Mouse (Mus musculus) stomach, embryonic 16.5 days (tissue): ENCODE measurements around the gene Pdhb. TPM values are rescaled to one million over a fixed set of nuclear protein-coding genes. Genes with fewer than 3 reads are reported as not detected.
"Not testable (repeated sequence)": the region's sequence is repeated elsewhere in the genome, so short reads cannot be mapped to it uniquely, and the experiment has no call there.

Source experiments
- ATAC-seq: fragments of 200-750 bp; cut with Nextera tagmentation; 2 replicates; pipeline ENCODE4 v1.8.0; 2017; ENCODE audit warnings: moderate number of reproducible peaks, moderate TSS enrichment; ENCODE audit not compliant: insufficient read depth, low FRiP score
- H3K27ac ChIP-seq: fragments of 300-500 bp; sonication (generic); 2 replicates; pipeline ENCODE4 v1.5.1; 2014; ENCODE audit warnings: low read length
- H3K27me3 ChIP-seq: fragments of 300-500 bp; sonication (generic); 2 replicates; pipeline ENCODE4 v1.6.1; 2014; ENCODE audit warnings: low read length, control low read depth, mixed read lengths; ENCODE audit not compliant: control insufficient read depth, insufficient read depth
- H3K36me3 ChIP-seq: fragments of 300-500 bp; sonication (generic); 2 replicates; pipeline ENCODE4 v1.6.1; 2014; ENCODE audit warnings: low read length; ENCODE audit not compliant: control insufficient read depth, insufficient read depth
- H3K4me1 ChIP-seq: fragments of 300-500 bp; sonication (generic); 2 replicates; pipeline ENCODE4 v1.6.1; 2014; ENCODE audit warnings: low read length, control low read depth, mixed read lengths; ENCODE audit not compliant: control insufficient read depth, insufficient read depth
- H3K4me2 ChIP-seq: fragments of 300-500 bp; sonication (generic); 2 replicates; pipeline ENCODE4 v1.6.1; 2014; ENCODE audit warnings: low read depth, low read length, mixed read lengths
- H3K4me3 ChIP-seq: fragments of 300-500 bp; sonication (generic); replicated peaks from 2 replicates; pipeline ENCODE4 v1.5.1; 2014; ENCODE audit warnings: mild to moderate bottlenecking, low read length
- H3K9ac ChIP-seq: fragments of 300-500 bp; sonication (generic); 2 replicates; pipeline ENCODE4 v1.6.1; 2014; ENCODE audit warnings: low read length
- H3K9me3 ChIP-seq: fragments of 300-500 bp; sonication (generic); replicated peaks from 2 replicates; pipeline ENCODE4 v1.6.1; 2016; ENCODE audit warnings: low read length, control low read depth; ENCODE audit not compliant: control insufficient read depth
- WGBS: fragments of 180-500 bp; shearing (Covaris S2); extraction: QIAGEN DNeasy Blood & Tissue Kit; methylation state at CpG from one replicate; pipeline ENCODE4 v1.1.7; 2014; 5-methylcytosine and 5-hydroxymethylcytosine counted together
- polyA plus RNA-seq: library from polyadenylated mRNA; unstranded; fragments of >200 nt; fragmentation: Nextera tagmentation; extraction: Ambion mirVana; gene quantifications from 2 replicates; pipeline ENCODE4 v1.2.1, GENCODE M21; 2015

The Pdhb gene
- polyA plus RNA-seq, 1 experiment from 2014 or later, result 191 TPM

DNA sequence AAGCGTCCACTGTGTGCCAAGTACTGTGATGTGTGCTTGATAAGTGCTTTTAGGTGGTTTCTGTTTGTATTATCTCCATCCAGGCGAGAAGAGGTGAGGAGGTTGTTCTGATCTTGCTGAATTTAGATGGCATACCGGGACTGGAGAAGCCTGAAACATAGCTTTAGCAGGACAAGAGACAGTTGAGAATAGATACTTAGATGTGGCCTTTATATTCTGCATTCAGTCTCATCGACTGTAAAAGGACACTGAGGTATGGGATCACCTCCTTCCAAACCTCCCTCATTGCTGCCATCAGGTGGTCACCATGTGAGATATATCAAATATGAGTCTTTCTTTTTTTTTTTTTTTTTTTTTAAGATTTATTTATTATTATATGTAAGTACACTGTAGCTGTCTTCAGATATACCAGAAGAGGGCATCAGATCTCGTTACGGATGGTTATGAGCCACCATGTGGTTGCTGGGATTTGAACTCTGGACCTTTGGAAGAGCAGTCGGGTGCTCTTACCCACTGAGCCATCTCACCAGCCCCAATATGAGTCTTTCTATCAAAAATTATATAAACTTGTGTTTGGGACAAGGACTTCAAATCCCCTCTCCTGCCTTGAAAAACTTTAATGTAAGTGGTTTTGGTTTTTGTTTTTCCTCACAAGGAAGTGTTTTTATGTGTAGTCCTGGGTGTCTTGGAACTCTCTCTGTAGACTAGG lies 871 bp upstream of the Pdhb start:
- peaks cover 11% of the 10 kb centered on the region for H3K4me1 ChIP-seq
- H3K27ac ChIP-seq, result peak overlapping the region; percentile 85
- H3K9me3 ChIP-seq, ATAC-seq, H3K27me3 ChIP-seq: not testable (repeated sequence)
- 18% methylated on average over 5 of the region's 7 CpGs for WGBS
- H3K36me3 ChIP-seq, result peaks cover 17% of the 10 kb centered on the region
- peak overlapping the region; percentile 97 for H3K4me3 ChIP-seq
- peak overlapping the region; percentile 90 for H3K4me2 ChIP-seq
- H3K9ac ChIP-seq, result peak overlapping the region; percentile 75

DNA sequence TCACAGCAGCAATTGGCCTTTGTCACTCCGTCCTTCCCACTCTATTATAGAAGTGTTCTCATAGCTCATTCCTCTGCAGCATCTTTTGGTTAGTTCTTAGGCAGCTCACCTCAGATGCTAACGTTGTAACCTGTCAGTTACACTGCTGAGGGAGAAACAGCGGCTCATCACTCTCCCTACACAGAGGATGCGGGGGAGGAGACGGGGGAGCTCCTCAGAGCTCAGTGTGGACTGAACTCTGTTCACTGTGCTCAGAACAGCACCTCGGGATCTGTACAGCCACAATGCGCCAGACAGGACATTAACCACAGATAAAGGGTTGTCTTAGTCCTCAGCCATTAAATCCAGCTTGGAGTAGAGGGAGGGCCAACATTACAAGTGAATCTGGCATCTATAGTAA lies 8.4 kb downstream of the Pdhb start:
- H3K9me3 ChIP-seq, result no peaks in the 10 kb centered on the region
- no peaks in the 10 kb centered on the region for H3K27me3 ChIP-seq
- H3K4me3 ChIP-seq, result no peak overlapping the region
- H3K9ac ChIP-seq, result no peak overlapping the region
- H3K4me2 ChIP-seq, result no peak overlapping the region
- WGBS, result 79% methylated on average over 7 of the region's 7 CpGs
- H3K27ac ChIP-seq, result no peak overlapping the region
- H3K36me3 ChIP-seq, result peaks cover 25% of the 10 kb centered on the region
- ATAC-seq, result no peak
- H3K4me1 ChIP-seq, result no peaks in the 10 kb centered on the region

DNA sequence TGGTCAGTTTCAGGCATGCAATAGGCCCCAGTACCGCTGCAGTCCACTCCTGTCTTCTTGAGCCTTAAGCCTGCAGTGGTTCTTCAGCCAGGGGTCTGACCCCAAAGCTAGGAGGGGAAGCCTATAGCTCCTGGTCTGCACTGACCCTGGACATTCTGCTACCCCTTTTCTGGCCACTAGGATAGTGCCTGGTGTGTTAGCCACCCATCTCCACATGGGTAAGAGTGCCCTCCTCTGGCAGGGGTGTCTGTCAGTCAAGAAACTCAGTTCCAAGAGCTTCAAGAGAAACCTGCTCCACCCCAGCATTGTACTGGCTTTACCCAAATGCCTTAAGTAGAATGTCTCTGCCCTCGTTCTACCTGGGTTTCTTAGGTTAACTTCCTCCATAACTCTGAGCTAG lies 11.0 kb downstream of the Pdhb start:
- WGBS, result 81% methylated on average over 2 of the region's 2 CpGs
- H3K27ac ChIP-seq, result no peak overlapping the region
- H3K36me3 ChIP-seq, result peaks cover 11% of the 10 kb centered on the region

DNA sequence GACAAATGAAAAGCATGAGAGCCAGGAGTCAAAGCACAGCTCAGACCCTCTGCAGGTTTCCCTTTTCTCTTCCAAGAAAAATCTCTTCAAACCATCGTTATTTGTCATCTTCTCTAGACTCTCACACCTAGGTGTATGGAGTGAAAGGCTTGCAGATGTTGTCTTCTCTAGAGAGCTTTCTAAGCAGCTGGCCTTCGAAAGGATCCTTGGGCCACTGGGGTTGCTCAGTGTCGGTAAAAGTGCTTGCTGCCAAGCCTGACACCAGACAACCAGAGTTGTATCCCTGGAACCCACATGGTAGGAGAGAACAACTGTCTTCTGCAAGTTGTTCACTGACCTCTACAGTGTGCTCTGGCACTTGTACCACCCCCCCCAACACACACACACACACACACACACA lies 13.7 kb downstream of the Pdhb start:
- no peaks in the 10 kb centered on the region for H3K4me1 ChIP-seq
- no peak overlapping the region for H3K9ac ChIP-seq
- no peak overlapping the region for H3K4me3 ChIP-seq
- H3K36me3 ChIP-seq, result 0 out of 2 replicates have a peak, but pooled peaks cover 3% of the 10 kb centered on the region
- no peaks in the 10 kb centered on the region for H3K9me3 ChIP-seq
- ATAC-seq, result no peak
- H3K4me2 ChIP-seq, result no peak overlapping the region
- WGBS, result 77% methylated on average over 3 of the region's 3 CpGs
- H3K27me3 ChIP-seq, result no peaks in the 10 kb centered on the region
- no peak overlapping the region for H3K27ac ChIP-seq

More for the DNA sequence above, 11.0 kb downstream of the Pdhb start:
- no peaks in the 10 kb centered on the region for H3K4me1 ChIP-seq
- no peak for ATAC-seq
- H3K27me3 ChIP-seq, result no peaks in the 10 kb centered on the region
- H3K4me3 ChIP-seq, result no peak overlapping the region
- H3K4me2 ChIP-seq, result no peak overlapping the region
- H3K9ac ChIP-seq, result no peak overlapping the region
- H3K9me3 ChIP-seq, result no peaks in the 10 kb centered on the region

DNA sequence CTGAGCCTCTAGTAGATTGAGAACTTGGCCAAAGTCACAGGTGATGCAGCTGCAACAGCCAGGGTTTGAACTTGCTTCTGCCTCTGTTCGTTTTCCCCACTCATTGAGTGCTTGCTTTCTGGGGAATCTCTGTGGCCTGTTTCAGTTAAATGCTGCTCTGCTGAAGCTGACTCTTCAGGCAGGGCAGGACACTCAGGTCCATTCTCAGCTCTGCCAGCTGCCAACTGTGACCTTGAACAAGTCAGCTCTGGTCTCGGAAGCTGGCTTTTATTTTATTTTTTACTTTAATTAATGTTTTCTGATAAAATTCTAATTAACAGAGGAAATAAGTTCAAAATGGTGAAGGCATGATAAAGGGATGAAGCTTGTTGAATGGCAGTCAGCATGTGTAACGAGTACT lies 14.1 kb downstream of the Pdhb start:
- Histone ChIP-seq H3K4me2 (no peak overlapping the region), H3K4me3 (no peak overlapping the region), H3K4me1 (no peaks in the 10 kb centered on the region), H3K27ac (no peak overlapping the region), H3K9me3 (no peaks in the 10 kb centered on the region), H3K27me3 (no peaks in the 10 kb centered on the region), H3K36me3 (0 out of 2 replicates have a peak, but pooled peaks cover 3% of the 10 kb centered on the region), H3K9ac (no peak overlapping the region)
- ATAC-seq, result no peak
- WGBS, result 81% methylated on average over 3 of the region's 3 CpGs

DNA sequence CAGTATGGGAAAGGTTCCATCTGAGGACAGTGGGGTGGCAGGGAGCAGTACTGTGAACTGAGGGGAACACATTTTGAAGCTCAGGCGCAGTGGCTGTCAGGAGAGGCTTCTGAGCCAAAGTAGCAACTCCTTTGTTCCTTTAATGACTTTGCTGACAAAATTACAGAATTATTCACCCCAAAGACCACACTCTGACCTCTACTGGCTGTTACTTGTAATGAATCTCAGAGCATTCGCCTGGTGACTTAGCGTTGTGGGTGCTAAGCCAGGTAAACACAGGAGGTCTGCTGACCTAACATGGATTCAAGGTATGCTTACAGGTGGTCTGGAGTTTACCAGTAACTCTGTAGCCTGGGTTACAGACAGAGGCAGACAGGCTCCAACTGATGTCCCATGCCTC lies 15.9 kb downstream of the Pdhb start:
- Histone ChIP-seq H3K4me3 (no peak overlapping the region), H3K27ac (no peak overlapping the region), H3K4me2 (no peak overlapping the region), H3K27me3 (no peaks in the 10 kb centered on the region), H3K4me1 (no peaks in the 10 kb centered on the region), H3K9ac (no peak overlapping the region), H3K36me3 (0 out of 2 replicates have a peak, but pooled peaks cover 2% of the 10 kb centered on the region), H3K9me3 (no peaks in the 10 kb centered on the region)
- WGBS, result 34% methylated on average over 3 of the region's 3 CpGs
- no peak for ATAC-seq

DNA sequence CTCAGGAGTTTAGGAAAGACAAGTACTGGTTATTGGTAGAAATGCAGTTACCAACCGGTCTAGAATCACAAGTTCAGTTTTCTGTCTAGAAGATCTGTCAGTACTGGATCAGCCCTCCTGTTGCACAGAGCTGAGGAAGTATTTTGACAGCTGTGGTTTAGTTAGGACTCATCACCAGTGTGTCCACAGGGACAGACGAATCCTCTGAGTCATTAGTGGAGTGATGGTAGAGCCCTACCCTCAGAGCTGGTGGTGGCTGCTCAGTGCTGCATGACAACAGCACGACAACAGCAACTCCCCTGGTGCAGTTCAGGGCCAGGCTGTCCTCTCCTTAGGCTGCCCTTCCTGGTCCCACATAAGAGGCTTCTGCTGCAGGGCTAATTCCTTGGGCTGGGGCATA lies 18.8 kb downstream of the Pdhb start:
- H3K27me3 ChIP-seq, result no peaks in the 10 kb centered on the region
- H3K27ac ChIP-seq, result no peak overlapping the region
- no peak overlapping the region for H3K9ac ChIP-seq
- no peak for ATAC-seq
- H3K4me2 ChIP-seq, result no peak overlapping the region
- no peaks in the 10 kb centered on the region for H3K36me3 ChIP-seq
- H3K9me3 ChIP-seq, result no peaks in the 10 kb centered on the region
- no peaks in the 10 kb centered on the region for H3K4me1 ChIP-seq
- WGBS, result 83% methylated on average over 3 of the region's 3 CpGs
- H3K4me3 ChIP-seq, result no peak overlapping the region

DNA sequence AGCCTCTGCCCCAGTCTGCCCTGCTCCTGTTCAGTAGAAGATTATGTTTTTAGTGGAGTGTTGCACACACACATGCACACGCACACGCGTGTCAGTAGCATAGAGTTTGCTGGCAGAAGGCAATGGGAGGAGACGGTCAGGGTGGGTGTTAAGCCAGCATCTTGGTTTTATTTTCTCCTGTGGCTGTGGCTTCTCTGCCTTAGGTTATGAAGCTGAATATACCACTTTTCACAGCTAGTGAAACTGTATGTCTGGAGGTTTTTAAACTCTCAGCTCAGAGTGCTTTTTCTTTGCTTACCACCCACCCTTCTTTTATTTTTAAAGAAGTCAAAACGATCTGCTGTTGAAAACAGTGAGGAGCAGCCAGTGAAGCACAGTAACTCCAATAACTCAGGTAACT lies 21.1 kb downstream of the Pdhb start:
- no peak overlapping the region for H3K9ac ChIP-seq
- H3K4me3 ChIP-seq, result no peak overlapping the region
- H3K27me3 ChIP-seq, result no peaks in the 10 kb centered on the region
- H3K36me3 ChIP-seq, result no peaks in the 10 kb centered on the region
- no peak overlapping the region for H3K4me2 ChIP-seq
- no peak for ATAC-seq
- H3K27ac ChIP-seq, result no peak overlapping the region
- WGBS, result 95% methylated on average over 5 of the region's 5 CpGs
- H3K9me3 ChIP-seq, result no peaks in the 10 kb centered on the region
- no peaks in the 10 kb centered on the region for H3K4me1 ChIP-seq

DNA sequence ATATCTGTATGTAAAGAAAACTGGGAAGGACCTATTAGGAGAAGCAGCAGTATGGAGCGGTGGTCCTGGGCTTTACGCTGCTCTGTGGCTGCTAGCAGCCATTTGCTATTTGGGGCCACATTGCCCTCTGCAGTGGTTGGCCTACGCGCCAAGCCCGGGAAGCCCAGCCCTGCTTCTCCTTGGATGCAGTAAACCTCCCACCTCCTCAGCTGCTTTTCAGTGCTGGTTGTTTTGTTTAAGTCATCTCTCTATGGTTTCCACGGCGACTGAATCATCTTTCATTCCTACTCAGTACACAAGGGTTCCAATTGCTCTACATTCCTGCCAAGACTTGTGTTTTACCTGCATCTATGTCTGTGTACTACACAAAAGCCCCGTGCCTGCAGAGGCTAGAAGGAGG lies 24.0 kb downstream of the Pdhb start:
- Histone ChIP-seq H3K9ac (no peak overlapping the region), H3K27me3 (no peaks in the 10 kb centered on the region), H3K27ac (no peak overlapping the region), H3K4me1 (no peaks in the 10 kb centered on the region), H3K4me2 (no peak overlapping the region), H3K4me3 (no peak overlapping the region), H3K9me3 (no peaks in the 10 kb centered on the region), H3K36me3 (peaks cover 4% of the 10 kb centered on the region; the same call in 1 of the 2 replicates)
- 78% methylated on average over 8 of the region's 8 CpGs for WGBS
- ATAC-seq, result no peak
